Mouse (Mus musculus) forebrain, embryonic 10.5 days (tissue): Measurements from ENCODE around the gene Lcn4. TPM values are rescaled to one million over a fixed set of nuclear protein-coding genes. Genes with fewer than 3 reads are reported as not detected.
A peak's percentile ranks its signal among the peaks of the same experiment; 100 is the strongest.
"Not testable (repeated sequence)": the region's sequence is repeated elsewhere in the genome, so short reads cannot be mapped to it uniquely, and the experiment has no call there.

ENCODE experiments used
- DNase-seq: peaks from one replicate; pipeline ENCODE4 v3.0.0-alpha.2; 2017; ENCODE audit warnings: low spot score; ENCODE audit errors: extremely low spot score
- H3K27ac ChIP-seq: fragments of 300-500 bp; sonication (generic); 2 replicates; pipeline ENCODE4 v1.5.1; 2016; ENCODE audit warnings: mild to moderate bottlenecking
- H3K27me3 ChIP-seq: fragments of 300-500 bp; sonication (generic); 2 replicates; pipeline ENCODE4 v1.6.1; 2016; ENCODE audit warnings: mild to moderate bottlenecking; ENCODE audit not compliant: poor library complexity, severe bottlenecking
- H3K36me3 ChIP-seq: fragments of 300-500 bp; sonication (generic); replicated peaks from 2 replicates; pipeline ENCODE4 v1.6.1; 2016; ENCODE audit warnings: mild to moderate bottlenecking, moderate library complexity
- H3K4me1 ChIP-seq: fragments of 300-500 bp; sonication (generic); 2 replicates; pipeline ENCODE4 v1.6.1; 2016
- H3K4me3 ChIP-seq: fragments of 300-500 bp; sonication (generic); 2 replicates; pipeline ENCODE4 v1.5.1; 2016; ENCODE audit warnings: mild to moderate bottlenecking, moderate library complexity
- H3K9me3 ChIP-seq: fragments of 300-500 bp; sonication (generic); 2 replicates; pipeline ENCODE4 v1.6.1; 2016; ENCODE audit warnings: mild to moderate bottlenecking, moderate library complexity
- WGBS: fragments of 180-500 bp; shearing (Covaris S2); methylation state at CpG from one replicate; pipeline ENCODE4 v1.1.7; 2016; 5-methylcytosine and 5-hydroxymethylcytosine counted together
- polyA plus RNA-seq: library from polyadenylated mRNA; unstranded; fragments of >200 nt; fragmentation: Nextera tagmentation; extraction: Ambion mirVana; gene quantifications from 2 replicates; pipeline ENCODE4 v1.2.1, GENCODE M21; 2016

Lcn4 gene
- polyA plus RNA-seq, result not detected in 2 replicates

DNA sequence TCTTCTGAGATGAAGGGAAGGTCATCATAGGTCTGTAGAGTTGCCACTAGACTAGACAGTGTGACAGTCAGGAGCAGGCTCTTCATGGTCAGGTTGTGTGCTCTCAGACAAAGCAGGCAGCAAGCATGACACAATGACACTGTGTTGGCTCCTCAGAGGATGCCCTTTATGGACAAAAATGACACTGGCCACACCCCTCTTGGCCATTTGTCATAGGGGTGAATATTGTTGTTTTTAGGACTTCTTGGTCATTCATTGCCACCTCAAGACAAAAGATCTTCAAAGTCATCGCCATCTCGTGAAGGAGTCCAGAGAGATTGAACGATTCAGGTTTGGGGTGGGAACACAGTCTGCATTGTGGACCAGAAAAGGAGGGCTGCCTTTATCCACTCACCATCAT, at the start of gene Lcn4:
Gene Lcn4, minus strand, starts transcription at position 101 of the 400 bp plus-strand sequence.
- no peak for DNase-seq
- Histone ChIP-seq H3K27ac (no peak within 1 kb of the TSS), H3K9me3 (no peaks in the 10 kb centered on the region), H3K4me1 (no peaks in the 10 kb centered on the region), H3K27me3 (no peaks in the 10 kb centered on the region), H3K36me3 (no peaks in the 10 kb centered on the region), H3K4me3 (no peak within 1 kb of the TSS)
- 90% methylated on average over 3 of the region's 3 CpGs for WGBS

DNA sequence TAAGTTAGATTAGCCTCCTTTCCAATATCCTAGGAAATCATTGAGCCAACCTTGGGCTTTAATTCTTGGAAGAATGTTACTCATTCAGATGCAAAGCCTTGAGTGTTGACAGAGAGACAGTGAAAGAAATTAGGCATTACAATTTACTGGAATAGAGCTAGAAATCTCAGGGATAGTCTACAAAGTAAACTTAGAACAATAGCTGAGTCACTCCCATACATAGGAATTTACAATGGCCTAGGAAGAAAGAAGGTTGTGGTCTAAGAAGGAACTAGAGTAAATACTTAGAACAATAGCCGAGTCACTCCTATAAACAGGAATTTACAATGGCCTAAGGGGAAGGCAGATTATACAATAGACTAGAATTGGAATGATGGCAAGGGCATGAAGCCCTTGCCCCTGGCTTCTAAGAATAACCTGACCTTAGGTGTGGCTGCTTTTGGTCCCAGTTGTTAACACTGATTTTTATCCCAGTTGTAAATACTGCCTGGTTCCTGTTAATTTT, 15.1 kb upstream of the Lcn4 start:
- Histone ChIP-seq H3K4me1 (no peaks in the 10 kb centered on the region), H3K27me3 (no peaks in the 10 kb centered on the region), H3K9me3 (peaks cover 6% of the 10 kb centered on the region; the same call in 1 of the 2 replicates), H3K36me3 (no peaks in the 10 kb centered on the region), H3K4me3 (no peak overlapping the region), H3K27ac (no peak overlapping the region)
- DNase-seq, result no peak
- 97% methylated on average over 1 of the region's 1 CpGs for WGBS

- no peak for DNase-seq
- H3K27me3 ChIP-seq, result no peaks in the 10 kb centered on the region
- H3K36me3 ChIP-seq, result no peaks in the 10 kb centered on the region
- H3K4me1 ChIP-seq, result no peaks in the 10 kb centered on the region
- H3K4me3 ChIP-seq, result no peak overlapping the region
- H3K27ac ChIP-seq, result no peak overlapping the region
- H3K9me3 ChIP-seq, result no peaks in the 10 kb centered on the region
Observed at GRCm38 (mm10) chr2:26668746-26669145, 2.3 kb downstream of the Lcn4 start.

DNA sequence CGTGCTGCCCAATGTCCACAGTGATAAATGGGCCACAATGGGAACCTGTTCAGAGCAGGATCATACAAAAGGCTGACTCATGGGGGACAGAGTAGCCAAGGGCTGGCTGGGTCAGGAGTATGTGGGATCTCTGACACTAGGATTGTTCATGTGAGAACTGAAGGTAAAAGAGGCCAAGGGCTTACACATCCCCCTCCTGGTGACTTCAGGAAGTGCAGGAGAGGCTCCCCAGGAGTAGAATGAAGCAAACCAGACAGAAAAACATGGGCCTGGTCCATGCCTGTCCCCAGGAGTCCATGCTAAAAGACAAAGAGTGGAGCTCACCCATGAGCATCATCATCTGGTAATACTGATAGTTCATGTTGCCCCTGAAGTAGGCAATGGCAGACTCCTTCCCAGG, 7.5 kb downstream of the Lcn4 start:
- WGBS, result 91% methylated on average over 1 of the region's 1 CpGs

GRCm38 (mm10) chr2:26663112-26663511, 8.0 kb downstream of the Lcn4 start:
- WGBS, result 86% methylated on average over 10 of the region's 10 CpGs

More for the DNA sequence above, 7.5 kb downstream of the Lcn4 start:
- not testable (repeated sequence) for H3K4me3 ChIP-seq, H3K27ac ChIP-seq, H3K36me3 ChIP-seq, H3K9me3 ChIP-seq
- peaks cover 12% of the 10 kb centered on the region for H3K4me1 ChIP-seq
- DNase-seq, result peak; percentile 43
- H3K27me3 ChIP-seq, result peaks cover 21% of the 10 kb centered on the region

GRCm38 (mm10) chr2:26662509-26662882, 8.6 kb downstream of the Lcn4 start:
- no peak overlapping the region for H3K4me3 ChIP-seq
- H3K27ac ChIP-seq, result no peak overlapping the region
- H3K36me3 ChIP-seq, result no peaks in the 10 kb centered on the region
- WGBS, result 88% methylated on average over 13 of the region's 13 CpGs
- peaks cover 21% of the 10 kb centered on the region for H3K27me3 ChIP-seq
- peaks cover 12% of the 10 kb centered on the region for H3K4me1 ChIP-seq
- no peak for DNase-seq
- H3K9me3 ChIP-seq, result no peaks in the 10 kb centered on the region; the same call in 1 of the 2 replicates

More at GRCm38 (mm10) chr2:26663112-26663511, 8.0 kb downstream of the Lcn4 start:
- DNase-seq, result no peak
- no peak overlapping the region for H3K4me3 ChIP-seq
- peaks cover 12% of the 10 kb centered on the region for H3K4me1 ChIP-seq
- no peaks in the 10 kb centered on the region for H3K36me3 ChIP-seq
- H3K27ac ChIP-seq, result no peak overlapping the region
- H3K27me3 ChIP-seq, result peaks cover 21% of the 10 kb centered on the region
- no peaks in the 10 kb centered on the region; the same call in 1 of the 2 replicates for H3K9me3 ChIP-seq

DNA sequence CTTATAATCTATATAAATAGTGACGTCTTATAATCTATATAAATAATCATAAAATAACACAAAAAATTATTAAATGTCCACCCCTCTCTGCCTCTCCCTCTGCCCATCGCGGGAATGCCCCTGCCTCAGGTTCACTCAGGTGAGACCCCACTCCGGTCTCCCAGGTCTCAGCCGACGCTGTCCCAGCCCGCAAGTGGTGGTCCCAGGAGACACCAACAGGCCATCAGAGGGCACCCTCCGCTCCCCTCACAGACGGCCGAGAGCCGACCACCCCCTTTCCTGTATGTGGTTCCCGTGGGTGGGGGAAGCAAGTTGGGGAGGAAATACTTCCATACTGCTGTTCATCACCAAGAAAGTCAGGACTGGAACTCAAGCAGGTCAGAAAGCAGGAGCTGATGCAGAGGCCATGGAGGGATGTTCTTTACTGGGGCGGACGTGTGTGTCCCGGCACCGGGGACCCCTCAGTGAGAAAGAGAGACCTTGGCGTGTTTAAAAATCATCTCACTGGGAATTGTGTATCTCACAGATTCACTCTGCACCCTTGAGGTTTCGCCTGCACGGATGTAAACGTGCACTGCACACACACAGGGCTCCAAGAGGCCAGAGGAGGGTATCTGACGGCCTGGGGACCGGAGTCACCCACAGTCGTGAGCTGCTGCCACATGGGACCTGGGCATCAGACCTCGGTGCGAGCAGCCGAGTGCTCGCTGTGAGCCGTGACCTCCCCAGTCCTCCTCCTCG, 9.1 kb downstream of the Lcn4 start:
- Histone ChIP-seq H3K27me3 (peaks cover 21% of the 10 kb centered on the region), H3K27ac (no peak overlapping the region), H3K4me1 (peaks cover 12% of the 10 kb centered on the region), H3K4me3 (peak overlapping the region; percentile 48), H3K9me3 (no peaks in the 10 kb centered on the region; the same call in 1 of the 2 replicates), H3K36me3 (no peaks in the 10 kb centered on the region)
- no peak for DNase-seq
- WGBS, result 48% methylated on average over 29 of the region's 29 CpGs

- 2% methylated on average over 17 of the region's 20 CpGs for WGBS
- Histone ChIP-seq H3K27me3 (peaks cover 21% of the 10 kb centered on the region), H3K27ac (no peak overlapping the region), H3K4me3 (peak overlapping the region; percentile 48), H3K9me3 (no peaks in the 10 kb centered on the region; the same call in 1 of the 2 replicates), H3K36me3 (no peaks in the 10 kb centered on the region), H3K4me1 (peaks cover 12% of the 10 kb centered on the region)
- no peak for DNase-seq
Observed at GRCm38 (mm10) chr2:26661143-26661752, 9.8 kb downstream of the Lcn4 start.

DNA sequence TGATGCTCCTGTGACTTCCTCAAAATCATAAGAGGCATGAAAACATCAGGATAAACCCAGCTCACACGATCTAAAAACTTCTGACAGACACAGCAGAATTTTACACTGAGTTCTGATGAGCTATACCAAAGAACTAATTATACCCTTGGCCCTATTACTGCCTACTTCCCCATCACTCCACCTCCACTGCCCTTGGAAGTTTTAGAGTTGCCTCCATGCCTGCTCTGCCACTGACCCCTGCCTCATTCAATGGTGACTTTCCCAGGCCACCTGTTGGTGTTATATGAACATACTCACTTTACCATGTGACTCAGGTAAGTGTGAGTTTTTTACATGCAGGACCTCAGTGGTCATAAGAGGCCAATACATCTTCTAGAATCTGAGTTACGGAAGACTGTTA, 13.7 kb downstream of the Lcn4 start:
- Histone ChIP-seq H3K27me3 (peaks cover 11% of the 10 kb centered on the region; the same call in 1 of the 2 replicates), H3K27ac (no peak overlapping the region), H3K36me3 (no peaks in the 10 kb centered on the region), H3K4me1 (peaks cover 12% of the 10 kb centered on the region), H3K4me3 (no peak overlapping the region), H3K9me3 (no peaks in the 10 kb centered on the region; the same call in 1 of the 2 replicates)
- WGBS, result 82% methylated on average over 2 of the region's 2 CpGs
- no peak for DNase-seq

GRCm38 (mm10) chr2:26654687-26655086, 16.4 kb downstream of the Lcn4 start:
- Histone ChIP-seq H3K27me3 (no peaks in the 10 kb centered on the region), H3K4me3 (no peak overlapping the region), H3K36me3 (no peaks in the 10 kb centered on the region), H3K4me1 (no peaks in the 10 kb centered on the region), H3K27ac (no peak overlapping the region), H3K9me3 (no peaks in the 10 kb centered on the region; the same call in 1 of the 2 replicates)
- no peak for DNase-seq
- 76% methylated on average over 1 of the region's 1 CpGs for WGBS

DNA sequence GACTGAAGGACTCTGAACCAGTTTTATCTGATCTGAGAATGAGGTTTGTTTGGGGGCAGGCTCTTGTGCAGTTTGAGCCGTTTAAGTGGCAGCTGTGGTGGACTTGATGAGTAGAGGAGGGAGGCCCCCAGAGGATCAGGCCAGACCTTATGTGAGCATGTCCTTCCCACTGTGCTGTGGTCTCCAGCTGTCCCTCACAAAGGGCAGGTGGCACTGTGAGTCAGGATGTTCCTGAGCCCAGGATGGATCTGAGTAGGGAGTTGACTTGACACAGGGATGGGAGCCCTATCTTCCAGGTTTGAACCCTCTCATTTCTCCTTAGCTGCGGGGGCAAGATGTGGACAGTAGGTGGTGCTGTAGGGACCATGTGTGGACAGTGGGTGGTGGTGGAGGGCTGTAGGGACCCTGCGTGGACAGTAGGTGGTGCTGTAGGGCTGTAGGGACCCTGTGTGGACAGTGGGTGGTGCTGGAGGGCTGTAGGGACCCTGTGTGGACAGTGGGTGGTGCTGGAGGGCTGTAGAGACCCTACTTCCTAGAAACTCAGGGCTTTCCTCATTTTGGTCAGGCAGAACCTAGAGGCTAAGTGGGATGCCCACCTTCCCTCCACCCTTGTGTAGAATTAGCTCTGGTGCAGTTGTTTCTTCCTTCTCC, 24.3 kb downstream of the Lcn4 start:
- Histone ChIP-seq H3K27me3 (no peaks in the 10 kb centered on the region), H3K4me3 (peak overlapping the region; percentile 11; the same call in 1 of the 2 replicates), H3K27ac (no peak overlapping the region), H3K9me3 (no peaks in the 10 kb centered on the region), H3K4me1 (no peaks in the 10 kb centered on the region), H3K36me3 (no peaks in the 10 kb centered on the region)
- WGBS, result 36% methylated on average over 3 of the region's 3 CpGs
- peak; percentile 84 for DNase-seq

- Histone ChIP-seq H3K36me3 (peaks cover 3% of the 10 kb centered on the region), H3K4me1 (peaks cover 12% of the 10 kb centered on the region), H3K27ac (no peak overlapping the region), H3K4me3 (no peak overlapping the region), H3K9me3 (no peaks in the 10 kb centered on the region), H3K27me3 (no peaks in the 10 kb centered on the region)
- no peak for DNase-seq
- WGBS, result 79% methylated on average over 2 of the region's 2 CpGs
Observed at GRCm38 (mm10) chr2:26643942-26644341, 27.1 kb downstream of the Lcn4 start.
